Mouse (Mus musculus): ENCODE results near the gene Rbms3. TPM values are rescaled to one million over a fixed set of nuclear protein-coding genes. Genes with fewer than 3 reads are reported as not detected.

Gene Rbms3
- polyA plus RNA-seq, 1 experiment from 2014 or later = 45.9 TPM

GRCm38 (mm10) chr9:117059586-117059985 is 570.1 kb downstream of the Rbms3 start:
- H3K27ac ChIP-seq (replicated peaks; ENCODE audit: low read depth, low read length) = no peak overlapping the region
- WGBS = 88% methylated on average over 1 of the region's 1 CpGs

DNA sequence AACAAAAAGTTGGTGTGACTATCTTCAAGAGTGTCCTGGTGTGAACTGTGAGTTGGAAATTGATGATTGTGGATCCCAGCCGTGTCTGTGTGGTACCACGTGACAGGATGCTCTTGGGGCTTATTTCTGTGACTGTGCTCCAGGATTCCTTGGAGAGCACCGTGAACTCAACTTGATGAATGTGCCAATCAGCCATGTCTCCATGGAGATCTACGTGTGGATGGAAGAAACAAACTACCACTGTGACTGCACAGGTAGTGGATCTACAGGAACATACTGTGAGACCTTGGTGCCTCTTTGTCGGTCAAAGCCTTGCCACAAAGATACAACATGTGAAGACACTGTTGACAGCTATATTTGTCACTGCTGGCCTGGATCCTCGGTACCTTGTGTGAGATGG is 570.6 kb downstream of the Rbms3 start:
- H3K27me3 ChIP-seq (ENCODE audit: control insufficient read depth, insufficient read depth, low read length) = no peaks in the 10 kb centered on the region
- no peaks in the 10 kb centered on the region for H3K36me3 ChIP-seq (replicated peaks; ENCODE audit: control insufficient read depth, insufficient read depth, low read depth, low read length)
- no peak overlapping the region for H3K9ac ChIP-seq (replicated peaks; ENCODE audit: low read length)
- no peak overlapping the region for H3K4me2 ChIP-seq (ENCODE audit: low read depth, low read length)
- no peak for ATAC-seq (replicated peaks; ENCODE audit: insufficient number of reproducible peaks, low FRiP score, low TSS enrichment, low read depth)
- H3K4me1 ChIP-seq (ENCODE audit: control insufficient read depth, insufficient read depth, low read length) = no peaks in the 10 kb centered on the region
- H3K9me3 ChIP-seq (replicated peaks; ENCODE audit: control insufficient read depth, low read length) = no peaks in the 10 kb centered on the region
- DNase-seq (ENCODE audit: low spot score) = no peak
- WGBS = 90% methylated on average over 6 of the region's 6 CpGs
- H3K27ac ChIP-seq (replicated peaks; ENCODE audit: low read depth, low read length) = no peak overlapping the region
- no peak overlapping the region for H3K4me3 ChIP-seq (ENCODE audit: low read depth, low read length)

More at GRCm38 (mm10) chr9:117059586-117059985, 570.1 kb downstream of the Rbms3 start:
- Histone ChIP-seq H3K36me3 (replicated peaks; ENCODE audit: control insufficient read depth, insufficient read depth, low read depth, low read length) (no peaks in the 10 kb centered on the region), H3K4me1 (ENCODE audit: control insufficient read depth, insufficient read depth, low read length) (no peaks in the 10 kb centered on the region), H3K4me2 (ENCODE audit: low read depth, low read length) (no peak overlapping the region), H3K4me3 (ENCODE audit: low read depth, low read length) (no peak overlapping the region), H3K9me3 (replicated peaks; ENCODE audit: control insufficient read depth, low read length) (no peaks in the 10 kb centered on the region), H3K27me3 (ENCODE audit: control insufficient read depth, insufficient read depth, low read length) (no peaks in the 10 kb centered on the region), H3K9ac (replicated peaks; ENCODE audit: low read length) (no peak overlapping the region)
- ATAC-seq (replicated peaks; ENCODE audit: insufficient number of reproducible peaks, low FRiP score, low TSS enrichment, low read depth) (no peak), DNase-seq (ENCODE audit: low spot score) (no peak)

DNA sequence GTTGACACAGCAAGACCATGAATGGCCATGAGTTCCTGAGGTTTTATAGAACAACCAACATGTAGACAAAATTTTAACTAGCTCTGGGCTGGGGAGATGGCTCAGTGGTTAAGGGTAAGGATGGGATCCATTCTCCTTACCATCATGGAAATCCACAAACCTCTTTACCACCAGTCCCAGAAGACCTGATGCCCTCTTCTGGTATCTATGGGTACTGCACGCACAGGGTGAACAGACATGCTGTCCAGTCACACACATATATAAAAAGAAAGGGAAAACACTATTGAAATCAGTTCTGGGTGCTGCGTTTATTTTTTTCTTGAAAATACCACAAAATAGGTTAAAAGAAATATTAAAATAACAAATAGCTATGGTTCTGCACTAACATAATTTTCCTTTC is 577.8 kb downstream of the Rbms3 start:
- Histone ChIP-seq H3K27me3 (ENCODE audit: control insufficient read depth, insufficient read depth, low read length) (no peaks in the 10 kb centered on the region), H3K4me1 (ENCODE audit: control insufficient read depth, insufficient read depth, low read length) (no peaks in the 10 kb centered on the region; the same call in 1 of the 2 replicates), H3K27ac (replicated peaks; ENCODE audit: low read depth, low read length) (no peak overlapping the region), H3K9me3 (replicated peaks; ENCODE audit: control insufficient read depth, low read length) (no peaks in the 10 kb centered on the region), H3K9ac (replicated peaks; ENCODE audit: low read length) (no peak overlapping the region), H3K4me3 (ENCODE audit: low read depth, low read length) (no peak overlapping the region), H3K4me2 (ENCODE audit: low read depth, low read length) (no peak overlapping the region), H3K36me3 (replicated peaks; ENCODE audit: control insufficient read depth, insufficient read depth, low read depth, low read length) (no peaks in the 10 kb centered on the region)
- DNase-seq (ENCODE audit: low spot score) = no peak
- ATAC-seq (replicated peaks; ENCODE audit: insufficient number of reproducible peaks, low FRiP score, low TSS enrichment, low read depth) = no peak
- WGBS = 93% methylated on average over 2 of the region's 2 CpGs

GRCm38 (mm10) chr9:117048641-117049040 is 581.1 kb downstream of the Rbms3 start:
- H3K4me3 ChIP-seq (ENCODE audit: low read depth, low read length) = no peak overlapping the region
- WGBS = 86% methylated on average over 1 of the region's 1 CpGs
- H3K4me1 ChIP-seq (ENCODE audit: control insufficient read depth, insufficient read depth, low read length) = no peaks in the 10 kb centered on the region; the same call in 1 of the 2 replicates
- ATAC-seq (replicated peaks; ENCODE audit: insufficient number of reproducible peaks, low FRiP score, low TSS enrichment, low read depth) (no peak), DNase-seq (ENCODE audit: low spot score) (no peak)
- H3K27ac ChIP-seq (replicated peaks; ENCODE audit: low read depth, low read length) = no peak overlapping the region
- H3K4me2 ChIP-seq (ENCODE audit: low read depth, low read length) = no peak overlapping the region
- no peaks in the 10 kb centered on the region for H3K27me3 ChIP-seq (ENCODE audit: control insufficient read depth, insufficient read depth, low read length)
- no peak overlapping the region for H3K9ac ChIP-seq (replicated peaks; ENCODE audit: low read length)
- H3K9me3 ChIP-seq (replicated peaks; ENCODE audit: control insufficient read depth, low read length) = no peaks in the 10 kb centered on the region
- H3K36me3 ChIP-seq (replicated peaks; ENCODE audit: control insufficient read depth, insufficient read depth, low read depth, low read length) = no peaks in the 10 kb centered on the region

DNA sequence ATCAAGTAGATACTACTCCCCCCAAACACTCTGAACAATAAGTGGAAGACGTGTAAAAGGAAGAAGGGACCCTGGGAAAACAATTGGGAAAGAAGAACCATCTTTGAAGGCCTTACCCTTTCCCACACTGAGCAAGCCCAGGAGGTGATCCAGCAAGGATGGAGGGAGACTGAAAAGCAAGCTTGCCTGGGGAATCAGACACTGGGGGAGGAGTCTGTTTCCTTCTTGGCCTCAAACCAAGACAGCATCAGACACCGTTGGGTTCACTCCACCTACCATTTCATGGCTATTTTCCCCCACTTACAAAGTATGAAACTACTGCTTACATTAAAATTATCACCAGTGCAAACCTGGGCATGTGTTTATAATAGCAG is 587.7 kb downstream of the Rbms3 start:
- Histone ChIP-seq H3K4me1 (ENCODE audit: control insufficient read depth, insufficient read depth, low read length) (no peaks in the 10 kb centered on the region; the same call in 1 of the 2 replicates), H3K4me3 (ENCODE audit: low read depth, low read length) (no peak overlapping the region), H3K36me3 (replicated peaks; ENCODE audit: control insufficient read depth, insufficient read depth, low read depth, low read length) (no peaks in the 10 kb centered on the region), H3K9ac (replicated peaks; ENCODE audit: low read length) (no peak overlapping the region), H3K9me3 (replicated peaks; ENCODE audit: control insufficient read depth, low read length) (no peaks in the 10 kb centered on the region), H3K4me2 (ENCODE audit: low read depth, low read length) (no peak overlapping the region), H3K27me3 (ENCODE audit: control insufficient read depth, insufficient read depth, low read length) (no peaks in the 10 kb centered on the region), H3K27ac (replicated peaks; ENCODE audit: low read depth, low read length) (no peak overlapping the region)
- no peak for DNase-seq (ENCODE audit: low spot score)
- 58% methylated on average over 2 of the region's 2 CpGs for WGBS
- no peak for ATAC-seq (replicated peaks; ENCODE audit: insufficient number of reproducible peaks, low FRiP score, low TSS enrichment, low read depth)

DNA sequence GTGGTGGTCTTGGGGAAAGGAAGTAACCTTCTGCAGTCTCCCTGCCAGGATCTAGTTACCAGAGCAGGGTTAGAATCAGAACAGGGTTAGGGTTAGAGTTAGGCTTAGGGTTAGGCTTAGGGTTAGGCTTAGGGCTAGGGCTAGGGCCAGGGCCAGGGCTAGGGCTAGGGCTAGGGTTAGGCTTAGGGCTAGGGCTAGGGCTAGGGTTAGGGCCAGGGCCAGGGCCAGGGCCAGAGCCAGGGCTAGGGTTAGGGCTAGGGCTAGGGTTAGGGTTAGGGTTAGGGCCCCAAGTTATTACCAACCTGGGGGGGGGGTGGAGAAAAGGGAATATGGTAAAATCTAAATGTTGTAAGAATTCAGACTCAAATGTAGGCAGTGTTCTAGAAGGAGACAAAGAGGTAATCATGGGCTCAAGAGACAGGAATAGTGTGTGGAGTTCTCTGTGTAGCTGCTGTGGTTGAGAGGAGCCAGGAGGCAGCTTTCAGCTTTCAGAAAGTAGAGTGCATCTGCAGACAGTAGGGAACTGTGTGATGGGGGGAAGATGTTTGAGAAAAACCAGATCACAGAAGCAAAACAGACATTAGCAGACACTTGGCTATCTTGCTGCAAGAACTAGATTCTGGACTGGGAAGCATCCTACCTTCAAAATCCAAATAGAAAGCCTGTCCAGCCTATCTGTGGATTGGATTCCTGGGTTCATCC is 588.3 kb downstream of the Rbms3 start:
- Histone ChIP-seq H3K4me2 (ENCODE audit: low read depth, low read length) (no peak overlapping the region), H3K9me3 (replicated peaks; ENCODE audit: control insufficient read depth, low read length) (no peaks in the 10 kb centered on the region), H3K27ac (replicated peaks; ENCODE audit: low read depth, low read length) (no peak overlapping the region), H3K4me3 (ENCODE audit: low read depth, low read length) (no peak overlapping the region), H3K9ac (replicated peaks; ENCODE audit: low read length) (no peak overlapping the region), H3K36me3 (replicated peaks; ENCODE audit: control insufficient read depth, insufficient read depth, low read depth, low read length) (no peaks in the 10 kb centered on the region), H3K4me1 (ENCODE audit: control insufficient read depth, insufficient read depth, low read length) (no peaks in the 10 kb centered on the region), H3K27me3 (ENCODE audit: control insufficient read depth, insufficient read depth, low read length) (no peaks in the 10 kb centered on the region)
- no peak for DNase-seq (ENCODE audit: low spot score)
- ATAC-seq (replicated peaks; ENCODE audit: insufficient number of reproducible peaks, low FRiP score, low TSS enrichment, low read depth) = no peak

DNA sequence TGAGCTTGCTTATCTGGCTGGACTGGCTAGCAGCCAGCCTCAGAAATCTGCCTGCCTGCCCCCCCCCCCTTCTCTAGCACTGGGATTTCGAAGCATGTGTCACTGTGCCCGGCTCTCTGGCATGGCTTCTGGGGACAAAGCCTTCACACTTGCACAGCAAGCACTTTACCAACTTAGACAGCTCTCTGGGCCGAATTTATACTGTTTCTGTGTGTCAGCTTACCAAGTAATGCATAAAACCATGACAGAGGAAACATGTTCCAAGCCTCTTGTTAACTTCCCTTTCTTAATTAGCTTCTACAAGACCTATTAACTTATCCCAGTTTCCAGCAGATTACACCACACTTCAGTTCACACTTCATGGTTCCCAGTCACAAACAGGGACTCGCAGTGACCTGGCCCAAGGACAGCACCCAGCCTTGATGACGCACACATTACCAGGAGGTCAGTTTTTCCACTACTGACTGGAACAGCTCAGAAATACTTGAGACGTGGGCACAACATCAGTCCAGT is 589.7 kb downstream of the Rbms3 start:
- H3K27me3 ChIP-seq (ENCODE audit: control insufficient read depth, insufficient read depth, low read length) = no peaks in the 10 kb centered on the region
- ATAC-seq (replicated peaks; ENCODE audit: insufficient number of reproducible peaks, low FRiP score, low TSS enrichment, low read depth) = no peak
- H3K36me3 ChIP-seq (replicated peaks; ENCODE audit: control insufficient read depth, insufficient read depth, low read depth, low read length) = no peaks in the 10 kb centered on the region
- no peak overlapping the region for H3K27ac ChIP-seq (replicated peaks; ENCODE audit: low read depth, low read length)
- WGBS = 81% methylated on average over 6 of the region's 6 CpGs
- H3K9me3 ChIP-seq (replicated peaks; ENCODE audit: control insufficient read depth, low read length) = no peaks in the 10 kb centered on the region
- H3K4me2 ChIP-seq (ENCODE audit: low read depth, low read length) = no peak overlapping the region
- no peak overlapping the region for H3K9ac ChIP-seq (replicated peaks; ENCODE audit: low read length)
- no peak overlapping the region for H3K4me3 ChIP-seq (ENCODE audit: low read depth, low read length)
- DNase-seq (ENCODE audit: low spot score) = no peak
- H3K4me1 ChIP-seq (ENCODE audit: control insufficient read depth, insufficient read depth, low read length) = no peaks in the 10 kb centered on the region

GRCm38 (mm10) chr9:117032690-117033089 is 597.0 kb downstream of the Rbms3 start:
- Histone ChIP-seq H3K9me3 (replicated peaks; ENCODE audit: control insufficient read depth, low read length) (no peaks in the 10 kb centered on the region), H3K4me1 (ENCODE audit: control insufficient read depth, insufficient read depth, low read length) (no peaks in the 10 kb centered on the region), H3K27ac (replicated peaks; ENCODE audit: low read depth, low read length) (no peak overlapping the region), H3K9ac (replicated peaks; ENCODE audit: low read length) (no peak overlapping the region), H3K4me2 (ENCODE audit: low read depth, low read length) (no peak overlapping the region), H3K36me3 (replicated peaks; ENCODE audit: control insufficient read depth, insufficient read depth, low read depth, low read length) (no peaks in the 10 kb centered on the region), H3K27me3 (ENCODE audit: control insufficient read depth, insufficient read depth, low read length) (no peaks in the 10 kb centered on the region), H3K4me3 (ENCODE audit: low read depth, low read length) (no peak overlapping the region)
- ATAC-seq (replicated peaks; ENCODE audit: insufficient number of reproducible peaks, low FRiP score, low TSS enrichment, low read depth) (no peak), DNase-seq (ENCODE audit: low spot score) (no peak)
- 91% methylated on average over 1 of the region's 1 CpGs for WGBS
